ENCODE assay signal across 11 mouse cellular contexts in genomic region chr11:116079511-116079910, GRCm38 (mm10). TPM values are rescaled to one million over a fixed set of nuclear protein-coding genes. Genes with fewer than 3 reads are reported as not detected.
DNase-seq lines count a peak whose midpoint lies in the region; ATAC-seq lines count a peak whose summit lies in the region.
"Had no signal": no experiment of that assay in that cellular context is flagged by ENCODE, and none has a peak within 500 bp of the region (broad histone marks: within the 10 kb centered on the region; RNA-seq: fewer than 3 reads in every experiment).

No protein-coding gene starts in this region.

- H3K4me3 ChIP-seq in kidney, embryonic 14.5 days (ENCODE audit: low read length) = no peak overlapping the region
- H3K4me3 ChIP-seq in neural tube, embryonic 15.5 days (replicated peaks) = no peak overlapping the region
- H3K4me3 ChIP-seq: hindbrain, embryonic 15.5 days; myocyte had no signal

- DNase-seq in kidney, postnatal 25 days = no peak
- peak; percentile 94 for DNase-seq in brain, adult 2 months (ENCODE audit: low read depth, low spot score)
- DNase-seq in layer of hippocampus, adult 18-20 months (ENCODE audit: low spot score in 2 of 2) = peak; percentile 88 to 94

- no peak for ATAC-seq in kidney, embryonic 14.5 days (ENCODE audit: low FRiP score, low TSS enrichment)
- ATAC-seq in neural tube, embryonic 15.5 days (ENCODE audit: low FRiP score) = no peak
- no peak for ATAC-seq in megakaryocyte progenitor cell, adult 5-6 weeks (replicated peaks; ENCODE audit: poor library complexity)
- no peak for ATAC-seq in erythroid progenitor cell, adult 5-6 weeks (replicated peaks; ENCODE audit: low FRiP score, poor library complexity, severe bottlenecking)
- no peak for ATAC-seq in monocyte, adult 5-6 weeks (replicated peaks; ENCODE audit: insufficient number of reproducible peaks, low FRiP score, low TSS enrichment, poor library complexity, severe bottlenecking)
- ATAC-seq: forebrain, embryonic 14.5 days had no signal

- H3K27ac ChIP-seq in kidney, embryonic 14.5 days (ENCODE audit: low read depth, low read length) = no peak overlapping the region
- 0 out of 2 replicates have a peak overlapping the region, but pooled peaks have one; percentile 23 for H3K27ac ChIP-seq in neural tube, embryonic 15.5 days (replicated peaks)
- H3K27ac ChIP-seq: hindbrain, embryonic 15.5 days had no signal

- H3K4me1 ChIP-seq in kidney, embryonic 14.5 days (ENCODE audit: control insufficient read depth, insufficient read depth, low read length) = peaks cover 10% of the 10 kb centered on the region
- H3K4me1 ChIP-seq in neural tube, embryonic 15.5 days = peaks cover 19% of the 10 kb centered on the region

- H3K4me2 ChIP-seq in kidney, embryonic 14.5 days (replicated peaks; ENCODE audit: low read depth, low read length) = no peak overlapping the region
- no peak overlapping the region for H3K4me2 ChIP-seq in neural tube, embryonic 15.5 days
- H3K4me2 ChIP-seq: hindbrain, embryonic 15.5 days had no signal

- 91% methylated on average over 10 of the region's 10 CpGs for WGBS in kidney, embryonic 14.5 days
- 71% methylated on average over 10 of the region's 10 CpGs for WGBS in neural tube, embryonic 15.5 days

- no peaks in the 10 kb centered on the region for H3K9me3 ChIP-seq in kidney, embryonic 14.5 days (ENCODE audit: control insufficient read depth, low read length)
- H3K9me3 ChIP-seq in neural tube, embryonic 15.5 days (replicated peaks) = no peaks in the 10 kb centered on the region
- H3K9me3 ChIP-seq: hindbrain, embryonic 15.5 days had no signal

- H3K9ac ChIP-seq in kidney, embryonic 14.5 days (ENCODE audit: low read depth, low read length) = 0 out of 2 replicates have a peak overlapping the region, but pooled peaks have one; percentile 31
- H3K9ac ChIP-seq in neural tube, embryonic 15.5 days (replicated peaks) = no peak overlapping the region
- H3K9ac ChIP-seq: hindbrain, embryonic 15.5 days had no signal

- H3K27me3 ChIP-seq in kidney, embryonic 14.5 days (ENCODE audit: control insufficient read depth, insufficient read depth, low read length) = no peaks in the 10 kb centered on the region
- H3K27me3 ChIP-seq in neural tube, embryonic 15.5 days (replicated peaks) = no peaks in the 10 kb centered on the region
- H3K27me3 ChIP-seq: hindbrain, embryonic 15.5 days had no signal

- H3K36me3 ChIP-seq in kidney, embryonic 14.5 days (ENCODE audit: control insufficient read depth, insufficient read depth, low read length) = peaks cover 53% of the 10 kb centered on the region
- peaks cover 48% of the 10 kb centered on the region for H3K36me3 ChIP-seq in neural tube, embryonic 15.5 days

RNA-seq across cellular contexts. Expression of gene Unc13d, which starts 1.8 kb away (rescaled TPM):
- 1.3 and 1.5 TPM in 2 replicates for polyA plus RNA-seq in kidney, embryonic 14.5 days (2014; fragmentation: Nextera tagmentation; extraction: Ambion mirVana)
- 1 to 10 TPM; 1.6 to 3.0 TPM for total RNA-seq in layer of hippocampus, adult 18-20 months (2021)
- polyA plus RNA-seq in neural tube, embryonic 15.5 days (2015; fragmentation: Nextera tagmentation; extraction: Ambion mirVana) = 1.0 and 7.1 TPM in 2 replicates
- total RNA-seq in megakaryocyte progenitor cell, adult 5-6 weeks (2015) = 13.6 and 15.8 TPM in 2 replicates
- total RNA-seq in megakaryocyte progenitor cell, adult 5-6 weeks (2017) = 15.5 and 26.1 TPM in 2 replicates
- 2.5 and 6.5 TPM in 2 replicates for total RNA-seq in erythroid progenitor cell, adult 5-6 weeks (2015; ENCODE audit: low replicate concordance)
- total RNA-seq in erythroid progenitor cell, adult 5-6 weeks (2017; ENCODE audit: low replicate concordance) = 1.9 and 2.1 TPM in 2 replicates
- total RNA-seq in monocyte, adult 5-6 weeks (2017) = 27.7 to 53.1 TPM (median 29.1 TPM) in 3 replicates

RNA-seq across cellular contexts. Expression of gene Wbp2, which starts 7.3 kb away (rescaled TPM):
- polyA plus RNA-seq in kidney, embryonic 14.5 days (2014; fragmentation: Nextera tagmentation; extraction: Ambion mirVana) = 55.2 and 80.2 TPM in 2 replicates
- total RNA-seq in layer of hippocampus, adult 18-20 months (2021) = 100 to 1,000 TPM; 450 to 480 TPM
- 162 and 167 TPM in 2 replicates for polyA plus RNA-seq in neural tube, embryonic 15.5 days (2015; fragmentation: Nextera tagmentation; extraction: Ambion mirVana)
- 42.4 and 56.5 TPM in 2 replicates for total RNA-seq in megakaryocyte progenitor cell, adult 5-6 weeks (2015)
- 15.6 and 22.8 TPM in 2 replicates for total RNA-seq in megakaryocyte progenitor cell, adult 5-6 weeks (2017)
- 114 and 127 TPM in 2 replicates for total RNA-seq in erythroid progenitor cell, adult 5-6 weeks (2015; ENCODE audit: low replicate concordance)
- total RNA-seq in erythroid progenitor cell, adult 5-6 weeks (2017; ENCODE audit: low replicate concordance) = 43.8 and 56.9 TPM in 2 replicates
- 59.0 to 73.8 TPM (median 62.7 TPM) in 3 replicates for total RNA-seq in monocyte, adult 5-6 weeks (2017)

RNA-seq across cellular contexts. Expression of gene Trim47, which starts 47.5 kb away (rescaled TPM):
- 12.2 and 12.8 TPM in 2 replicates for polyA plus RNA-seq in kidney, embryonic 14.5 days (2014; fragmentation: Nextera tagmentation; extraction: Ambion mirVana)
- total RNA-seq in layer of hippocampus, adult 18-20 months (2021) = 1 to 10 TPM; 4.8 to 6.2 TPM
- polyA plus RNA-seq in neural tube, embryonic 15.5 days (2015; fragmentation: Nextera tagmentation; extraction: Ambion mirVana) = 9.8 TPM in 2 replicates
- total RNA-seq in megakaryocyte progenitor cell, adult 5-6 weeks (2015) = 0.59 and 1.9 TPM in 2 replicates
- 1.0 and 1.3 TPM in 2 replicates for total RNA-seq in megakaryocyte progenitor cell, adult 5-6 weeks (2017)
- total RNA-seq in erythroid progenitor cell, adult 5-6 weeks (2015; ENCODE audit: low replicate concordance) = 2.5 TPM in 1 of 2 replicates, not detected in the other
- 0.90 TPM in 1 of 2 replicates, not detected in the other for total RNA-seq in erythroid progenitor cell, adult 5-6 weeks (2017; ENCODE audit: low replicate concordance)
- total RNA-seq in monocyte, adult 5-6 weeks (2017) = not detected in 3 replicates

RNA-seq across cellular contexts. Expression of gene Unk, which starts 49.4 kb away (rescaled TPM):
- 24.4 and 37.2 TPM in 2 replicates for polyA plus RNA-seq in kidney, embryonic 14.5 days (2014; fragmentation: Nextera tagmentation; extraction: Ambion mirVana)
- total RNA-seq in layer of hippocampus, adult 18-20 months (2021) = 10 to 100 TPM; 20.6 to 23.1 TPM
- 31.6 and 33.5 TPM in 2 replicates for polyA plus RNA-seq in neural tube, embryonic 15.5 days (2015; fragmentation: Nextera tagmentation; extraction: Ambion mirVana)
- 13.7 and 15.3 TPM in 2 replicates for total RNA-seq in megakaryocyte progenitor cell, adult 5-6 weeks (2015)
- 14.2 and 18.7 TPM in 2 replicates for total RNA-seq in megakaryocyte progenitor cell, adult 5-6 weeks (2017)
- total RNA-seq in erythroid progenitor cell, adult 5-6 weeks (2015; ENCODE audit: low replicate concordance) = 12.2 and 15.1 TPM in 2 replicates
- total RNA-seq in erythroid progenitor cell, adult 5-6 weeks (2017; ENCODE audit: low replicate concordance) = 24.3 and 29.4 TPM in 2 replicates
- total RNA-seq in monocyte, adult 5-6 weeks (2017) = 8.3 to 18.3 TPM (median 11.6 TPM) in 3 replicates

RNA-seq across cellular contexts. Expression of gene Trim65, which starts 51.4 kb away (rescaled TPM):
- polyA plus RNA-seq in kidney, embryonic 14.5 days (2014; fragmentation: Nextera tagmentation; extraction: Ambion mirVana) = 3.2 and 4.1 TPM in 2 replicates
- total RNA-seq in layer of hippocampus, adult 18-20 months (2021) = 1 to 10 TPM; 6.7 to 8.3 TPM
- polyA plus RNA-seq in neural tube, embryonic 15.5 days (2015; fragmentation: Nextera tagmentation; extraction: Ambion mirVana) = 3.4 and 4.1 TPM in 2 replicates
- 13.8 and 16.2 TPM in 2 replicates for total RNA-seq in megakaryocyte progenitor cell, adult 5-6 weeks (2015)
- 6.2 and 7.7 TPM in 2 replicates for total RNA-seq in megakaryocyte progenitor cell, adult 5-6 weeks (2017)
- 4.0 and 4.6 TPM in 2 replicates for total RNA-seq in erythroid progenitor cell, adult 5-6 weeks (2015; ENCODE audit: low replicate concordance)
- 0.30 and 1.4 TPM in 2 replicates for total RNA-seq in erythroid progenitor cell, adult 5-6 weeks (2017; ENCODE audit: low replicate concordance)
- 13.9 to 23.1 TPM (median 20.1 TPM) in 3 replicates for total RNA-seq in monocyte, adult 5-6 weeks (2017)

Comparison
In these comparisons a context has a peak if more than half of its experiments do, and no peak if none do; other contexts are left out.
1. DNase-seq: peak in brain, adult 2 months (single experiment) and layer of hippocampus, adult 18-20 months (2 of 2); none in kidney, postnatal 25 days (0 of 2).